Comparison of ENCODE assay signal across 18 mouse cellular contexts in the genomic region with DNA sequence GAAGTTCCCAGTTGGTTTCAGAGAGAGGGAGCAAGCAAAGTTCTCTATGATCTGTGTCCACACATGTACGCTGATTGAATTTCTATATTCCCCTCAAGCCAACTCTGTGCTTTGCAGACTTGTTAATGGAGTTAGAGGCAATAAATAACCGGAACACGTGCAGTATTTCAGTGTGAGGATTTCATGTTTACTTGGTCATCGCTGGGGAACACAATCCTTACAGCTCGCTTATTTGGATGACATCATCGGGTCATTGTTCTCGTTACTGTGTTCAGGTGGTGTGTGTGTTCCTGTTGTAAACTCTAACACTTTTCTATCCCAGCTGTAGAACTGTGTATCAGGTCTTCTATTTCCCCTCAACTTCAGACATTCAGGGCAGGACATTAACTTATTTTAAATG. TPM values are rescaled to one million over a fixed set of nuclear protein-coding genes. Genes with fewer than 3 reads are reported as not detected.
A peak's percentile ranks its signal among the peaks of the same experiment; 100 is the strongest.
DNase-seq lines count a peak whose midpoint lies in the region; ATAC-seq and TF ChIP-seq lines count a peak whose summit lies in the region.
"Had no signal": no experiment of that assay in that cellular context is flagged by ENCODE, and none has a peak within 500 bp of the region (broad histone marks: within the 10 kb centered on the region; RNA-seq: fewer than 3 reads in every experiment).

No protein-coding gene starts in this region.

- H3K4me3 ChIP-seq in limb, embryonic 14.5 days (replicated peaks; ENCODE audit: low read length), result no peak overlapping the region
- no peak overlapping the region for H3K4me3 ChIP-seq in limb, embryonic 10.5 days
- no peak overlapping the region for H3K4me3 ChIP-seq in CH12.LX (replicated peaks in 1 of 3; ENCODE audit: low read depth in 2 of 3, low read length in 2 of 3, poor library complexity in 1 of 3)
- H3K4me3 ChIP-seq in MEL (ENCODE audit: control insufficient read depth in 1 of 2, insufficient read depth in 1 of 2, low read depth in 2 of 2, low read length in 2 of 2), result 0 out of 4 replicates have a peak overlapping the region, but pooled peaks have one; percentile 8 to 11
- no peak overlapping the region for H3K4me3 ChIP-seq in hindbrain, embryonic 14.5 days (replicated peaks; ENCODE audit: low read length)
- H3K4me3 ChIP-seq: embryonic facial prominence, embryonic 10.5 days; embryonic facial prominence, embryonic 12.5 days; forebrain, embryonic 13.5 days; forebrain, embryonic 15.5 days had no signal

- no peak for TF ChIP-seq POLR2A in limb, embryonic 14.5 days (IDR thresholded peaks at IDR 0.05; ENCODE audit: borderline replicate concordance, extremely low read depth, insufficient read depth, insufficient read length)
- TF ChIP-seq POLR2A in CH12.LX (IDR thresholded peaks at IDR 0.05; ENCODE audit: low read depth, low read length) (no peak), MEL (IDR thresholded peaks at IDR 0.05; ENCODE audit: control insufficient read depth in 1 of 2, insufficient read depth in 1 of 2, low read depth in 1 of 2, low read length in 2 of 2, poor library complexity in 1 of 2) (no peak)

- no peak overlapping the region for H3K9ac ChIP-seq in limb, embryonic 14.5 days (ENCODE audit: low read depth, low read length, severe bottlenecking)
- H3K9ac ChIP-seq in CH12.LX (ENCODE audit: insufficient read depth, low read depth) (no peak overlapping the region), MEL (ENCODE audit: control insufficient read depth, low read depth, low read length, poor library complexity, severe bottlenecking) (no peak overlapping the region)
- no peak overlapping the region for H3K9ac ChIP-seq in hindbrain, embryonic 14.5 days
- H3K9ac ChIP-seq: embryonic facial prominence, embryonic 12.5 days; forebrain, embryonic 13.5 days; forebrain, embryonic 15.5 days; forebrain, postnatal 0 days had no signal

- in situ Hi-C loops in CH12.LX (cut with MboI; ENCODE audit: low pct_ligation_motif_present, low pct_unique_long_range_greater_than_20kb, low sequenced_read_pairs), result no loop called here

- WGBS in limb, embryonic 14.5 days, result 44% methylated on average over 7 of the region's 7 CpGs
- WGBS in limb, embryonic 10.5 days, result 81% methylated on average over 7 of the region's 7 CpGs
- 88% methylated on average over 7 of the region's 7 CpGs for WGBS in hindbrain, embryonic 14.5 days

- no peaks in the 10 kb centered on the region for H3K9me3 ChIP-seq in limb, embryonic 14.5 days (ENCODE audit: control insufficient read depth, low read length)
- H3K9me3 ChIP-seq in limb, embryonic 10.5 days (replicated peaks), result no peaks in the 10 kb centered on the region
- H3K9me3 ChIP-seq in CH12.LX (replicated peaks; ENCODE audit: low read length) (no peaks in the 10 kb centered on the region), MEL (replicated peaks; ENCODE audit: insufficient read depth, low read length) (no peaks in the 10 kb centered on the region)
- H3K9me3 ChIP-seq in hindbrain, embryonic 14.5 days (ENCODE audit: control insufficient read depth, low read length), result no peaks in the 10 kb centered on the region
- H3K9me3 ChIP-seq: embryonic facial prominence, embryonic 10.5 days; embryonic facial prominence, embryonic 12.5 days; forebrain, embryonic 13.5 days; forebrain, embryonic 15.5 days; G1E had no signal

- peak; percentile 68 for ATAC-seq in limb, embryonic 14.5 days (ENCODE audit: low FRiP score, low read depth)
- no peak for ATAC-seq in hindbrain, embryonic 14.5 days (ENCODE audit: low FRiP score)
- ATAC-seq: forebrain, embryonic 13.5 days; forebrain, embryonic 15.5 days; forebrain, postnatal 0 days had no signal

- H3K36me3 ChIP-seq in limb, embryonic 14.5 days (ENCODE audit: control insufficient read depth, insufficient read depth, low read length), result no peaks in the 10 kb centered on the region
- no peaks in the 10 kb centered on the region for H3K36me3 ChIP-seq in limb, embryonic 10.5 days
- no peaks in the 10 kb centered on the region for H3K36me3 ChIP-seq in CH12.LX (replicated peaks in 1 of 2; ENCODE audit: control insufficient read depth in 1 of 2, insufficient read depth in 1 of 2, low read length in 1 of 2)
- H3K36me3 ChIP-seq in MEL (ENCODE audit: control insufficient read depth in 1 of 2, insufficient read depth in 2 of 2, low read length in 2 of 2), result no peaks in the 10 kb centered on the region; a peak in 1 of 4 replicates
- no peaks in the 10 kb centered on the region for H3K36me3 ChIP-seq in hindbrain, embryonic 14.5 days (replicated peaks; ENCODE audit: control insufficient read depth, insufficient read depth)
- H3K36me3 ChIP-seq: embryonic facial prominence, embryonic 10.5 days; embryonic facial prominence, embryonic 12.5 days; forebrain, embryonic 15.5 days; G1E had no signal

- H3K27ac ChIP-seq in limb, embryonic 14.5 days (replicated peaks; ENCODE audit: low read depth, low read length), result no peak overlapping the region
- H3K27ac ChIP-seq in limb, embryonic 10.5 days, result no peak overlapping the region
- no peak overlapping the region for H3K27ac ChIP-seq in CH12.LX (ENCODE audit: insufficient read depth, low read depth)
- H3K27ac ChIP-seq in MEL (ENCODE audit: control insufficient read depth, low read depth, low read length), result no peak overlapping the region
- H3K27ac ChIP-seq in hindbrain, embryonic 14.5 days, result no peak overlapping the region
- H3K27ac ChIP-seq: embryonic facial prominence, embryonic 10.5 days; embryonic facial prominence, embryonic 12.5 days; forebrain, embryonic 13.5 days; forebrain, embryonic 15.5 days had no signal

- dilution Hi-C loops in CH12.LX (cut with MboI; ENCODE audit: extremely low pct_ligation_motif_present, extremely low pct_unique_long_range_greater_than_20kb, low sequenced_read_pairs), result no loop called here

- no peaks in the 10 kb centered on the region for H3K4me1 ChIP-seq in limb, embryonic 14.5 days (ENCODE audit: control insufficient read depth, insufficient read depth, low read length)
- H3K4me1 ChIP-seq in limb, embryonic 10.5 days, result 0 out of 2 replicates have a peak, but pooled peaks cover 2% of the 10 kb centered on the region
- H3K4me1 ChIP-seq in CH12.LX (ENCODE audit: control insufficient read depth in 1 of 2, insufficient read depth in 2 of 2) (peaks cover 5 to 24% of the 10 kb centered on the region in 2 experiments; a peak in 3 of 4 replicates), MEL (ENCODE audit: control insufficient read depth in 1 of 2, insufficient read depth in 2 of 2, low read length in 2 of 2) (peaks cover 0 to 1% of the 10 kb centered on the region in 2 experiments; a peak in 1 of 4 replicates)
- no peaks in the 10 kb centered on the region for H3K4me1 ChIP-seq in hindbrain, embryonic 14.5 days (replicated peaks; ENCODE audit: control insufficient read depth, insufficient read depth, low read length)
- H3K4me1 ChIP-seq: forebrain, embryonic 13.5 days; forebrain, embryonic 15.5 days had no signal

- DNase-seq in limb, embryonic 14.5 days (ENCODE audit: low spot score), result peak; percentile 52
- DNase-seq in limb, embryonic 10.5 days (ENCODE audit: low spot score), result no peak
- no peak for DNase-seq in CH12.LX (ENCODE audit: extremely low read depth)
- no peak for DNase-seq in MEL (ENCODE audit: low read depth, low spot score)
- DNase-seq in hindbrain, embryonic 14.5 days (ENCODE audit: low spot score), result no peak
- DNase-seq: adrenal gland, postnatal 10 days; adrenal gland, postnatal 25 days; cerebellum, adult 11-12 months; cerebellum, adult 2 months; cerebellum, adult 9-10 months; cerebellum, postnatal 10 days; cerebellum, postnatal 25 days; forebrain, postnatal 0 days had no signal

- no peaks in the 10 kb centered on the region for H3K27me3 ChIP-seq in limb, embryonic 14.5 days (ENCODE audit: control insufficient read depth, insufficient read depth, low read length)
- H3K27me3 ChIP-seq in limb, embryonic 10.5 days (ENCODE audit: low read depth, poor library complexity, severe bottlenecking), result no peaks in the 10 kb centered on the region
- H3K27me3 ChIP-seq in CH12.LX (replicated peaks), result no peaks in the 10 kb centered on the region
- H3K27me3 ChIP-seq in MEL (ENCODE audit: control insufficient read depth in 1 of 2, insufficient read depth in 2 of 2, low read length in 2 of 2), result peaks cover 3 to 5% of the 10 kb centered on the region in 2 experiments; a peak in 2 of 4 replicates
- no peaks in the 10 kb centered on the region for H3K27me3 ChIP-seq in hindbrain, embryonic 14.5 days (ENCODE audit: control insufficient read depth, insufficient read depth, low read length)
- H3K27me3 ChIP-seq: embryonic facial prominence, embryonic 12.5 days; forebrain, embryonic 13.5 days; forebrain, embryonic 15.5 days had no signal

- TF ChIP-seq CTCF in CH12.LX (conservative IDR thresholded peaks at IDR 0.05 in 1 of 2, IDR thresholded peaks at IDR 0.05 in 1 of 2; ENCODE audit: low read depth in 2 of 2, low read length in 2 of 2), result no peak
- no peak for TF ChIP-seq CTCF in MEL (IDR thresholded peaks at IDR 0.05 in 2 of 3, conservative IDR thresholded peaks at IDR 0.05 in 1 of 3; ENCODE audit: control insufficient read depth in 1 of 3, insufficient read depth in 1 of 3, low read depth in 2 of 3, low read length in 3 of 3, poor library complexity in 1 of 3, severe bottlenecking in 1 of 3)

- H3K4me2 ChIP-seq in limb, embryonic 14.5 days (replicated peaks; ENCODE audit: low read depth, low read length, severe bottlenecking), result no peak overlapping the region
- peak overlapping the region; percentile 50 for H3K4me2 ChIP-seq in CH12.LX (ENCODE audit: insufficient read depth, low read depth, poor library complexity, severe bottlenecking)
- no peak overlapping the region for H3K4me2 ChIP-seq in hindbrain, embryonic 14.5 days (replicated peaks)
- H3K4me2 ChIP-seq: embryonic facial prominence, embryonic 12.5 days; forebrain, embryonic 13.5 days; forebrain, embryonic 15.5 days had no signal

- no peak for TF ChIP-seq RAD21 in CH12.LX (IDR thresholded peaks at IDR 0.05; ENCODE audit: low read depth, low read length)
- TF ChIP-seq RAD21 in MEL (IDR thresholded peaks at IDR 0.05; ENCODE audit: low read depth, low read length), result no peak

- TF ChIP-seq EP300 in CH12.LX (IDR thresholded peaks at IDR 0.05; ENCODE audit: low read length) (no peak), MEL (IDR thresholded peaks at IDR 0.05; ENCODE audit: low read depth in 1 of 2, low read length in 2 of 2) (no peak)

- H3K79me2 ChIP-seq in CH12.LX (replicated peaks; ENCODE audit: control insufficient read depth, extremely low read depth, insufficient read depth, poor library complexity, severe bottlenecking) (no peaks in the 10 kb centered on the region), MEL (ENCODE audit: control insufficient read depth, insufficient read depth, low read length, poor library complexity) (no peaks in the 10 kb centered on the region)

RNA-seq across cellular contexts. Expression of a gene that starts 12.4 kb away (rescaled TPM):
- polyA plus RNA-seq in limb, embryonic 14.5 days (2012; rRNA removed), result 46.8 and 60.0 TPM in 2 replicates
- 67.0 and 70.2 TPM in 2 replicates for polyA plus RNA-seq in limb, embryonic 14.5 days (2014; fragmentation: Nextera tagmentation; extraction: Ambion mirVana)
- 78.7 and 79.1 TPM in 2 replicates for polyA plus RNA-seq in limb, embryonic 10.5 days (2016; fragmentation: Nextera tagmentation; extraction: Ambion mirVana)
- total RNA-seq in CH12.LX (2012; rRNA removed), result 107 and 114 TPM in 2 replicates
- 217 and 256 TPM in 2 replicates for total RNA-seq in CH12.LX (2014; rRNA removed)
- 189 and 214 TPM in 2 replicates for polyA plus RNA-seq in CH12.LX (2012; ENCODE audit: insufficient read length, low read depth)
- 89.0 and 124 TPM in 2 replicates for total RNA-seq in MEL (2012; rRNA removed)
- 1,000 to 10,000 TPM in 1 of 2 experiments, 100 to 1,000 TPM in 1; 174 to 1,064 TPM for polyA plus RNA-seq in MEL (2012; ENCODE audit: insufficient read depth in 1 of 2, insufficient read length in 2 of 2, low read depth in 1 of 2, low replicate concordance in 2 of 2, missing spikeins in 1 of 2)
- polyA plus RNA-seq in hindbrain, embryonic 14.5 days (2014; fragmentation: Nextera tagmentation; extraction: Ambion mirVana), result 42.8 and 50.3 TPM in 2 replicates

Comparison
In these comparisons a context has a peak if more than half of its experiments do, and no peak if none do; other contexts are left out.
1. H3K4me3 ChIP-seq: peak in MEL (2 of 2); none in limb, embryonic 14.5 days (single experiment), limb, embryonic 10.5 days (single experiment), CH12.LX (0 of 3) and hindbrain, embryonic 14.5 days (single experiment).